Mouse (Mus musculus) myocyte (in vitro differentiated cells): ENCODE data around the gene Naxd. TPM values are rescaled to one million over a fixed set of nuclear protein-coding genes. Genes with fewer than 3 reads are reported as not detected.
A peak's percentile ranks its signal among the peaks of the same experiment; 100 is the strongest.

Source experiments
- H3K27me3 ChIP-seq: one replicate; pipeline ENCODE4 v1.6.1; 2011; ENCODE audit not compliant: control insufficient read depth, insufficient read depth, insufficient read length
- H3K36me3 ChIP-seq: one replicate; pipeline ENCODE4 v1.6.1; 2011; ENCODE audit not compliant: control insufficient read depth, insufficient read depth
- H3K4me2 ChIP-seq: one replicate; pipeline ENCODE4 v1.6.1; 2011; ENCODE audit warnings: low read depth, control low read depth
- H3K4me3 ChIP-seq: one replicate; pipeline ENCODE4 v1.5.1; 2011; ENCODE audit warnings: mild to moderate bottlenecking, control low read depth, moderate library complexity
- H3K79me2 ChIP-seq: one replicate; pipeline ENCODE4 v1.6.1; 2011; ENCODE audit not compliant: control insufficient read depth, insufficient read depth
- H3ac ChIP-seq: one replicate; pipeline ENCODE4 v1.6.1; 2011; ENCODE audit not compliant: control insufficient read depth, insufficient read length
- CEBPB ChIP-seq: IDR thresholded peaks from 2 replicates; pipeline ENCODE4 v1.6.1; 2011; ENCODE audit warnings: mild to moderate bottlenecking, moderate library complexity; ENCODE audit not compliant: poor library complexity, insufficient read depth, severe bottlenecking
- E2F4 ChIP-seq: IDR thresholded peaks from one replicate; pipeline ENCODE4 v1.6.1; 2011; ENCODE audit warnings: mild to moderate bottlenecking, control low read depth, moderate library complexity; ENCODE audit not compliant: insufficient read depth
- MAX ChIP-seq: IDR thresholded peaks from one replicate; pipeline ENCODE4 v1.6.1; 2011; ENCODE audit warnings: low read depth, mild to moderate bottlenecking, control low read depth
- MYOD1 ChIP-seq, 3 experiments: IDR thresholded peaks; one replicate each; pipeline ENCODE4 v1.6.1; 2011; ENCODE audit warnings: control low read depth in 2 of 3, low read depth in 2 of 3, mild to moderate bottlenecking in 2 of 3, moderate library complexity in 1 of 3; ENCODE audit not compliant: insufficient read length in 2 of 3, control insufficient read depth in 1 of 3
- MYOG ChIP-seq, 3 experiments: IDR thresholded peaks; one replicate each; pipeline ENCODE4 v1.6.1; 2011; ENCODE audit warnings: control low read depth in 2 of 3, low read depth in 2 of 3, mild to moderate bottlenecking in 2 of 3; ENCODE audit not compliant: insufficient read length in 2 of 3, control insufficient read depth in 1 of 3, insufficient read depth in 1 of 3
- POLR2A ChIP-seq: IDR thresholded peaks from one replicate; pipeline ENCODE4 v1.6.1; 2011; ENCODE audit warnings: low read depth, mild to moderate bottlenecking, control low read depth, moderate library complexity; ENCODE audit not compliant: insufficient read length
- POLR2AphosphoS2 ChIP-seq: IDR thresholded peaks from one replicate; pipeline ENCODE4 v1.6.1; 2011; ENCODE audit warnings: low read depth, control low read depth; ENCODE audit not compliant: insufficient read length
- REST ChIP-seq: IDR thresholded peaks from one replicate; pipeline ENCODE4 v1.6.1; 2011; ENCODE audit warnings: mild to moderate bottlenecking, control low read depth, moderate library complexity; ENCODE audit not compliant: insufficient read depth, insufficient read length
- SRF ChIP-seq: IDR thresholded peaks from one replicate; pipeline ENCODE4 v1.6.1; 2011; ENCODE audit warnings: low read depth; ENCODE audit not compliant: control insufficient read depth, insufficient read length
- TCF12 ChIP-seq: IDR thresholded peaks from one replicate; pipeline ENCODE4 v1.6.1; 2011; ENCODE audit warnings: mild to moderate bottlenecking, control low read depth; ENCODE audit not compliant: poor library complexity, insufficient read depth, severe bottlenecking
- TCF3 ChIP-seq: IDR thresholded peaks from one replicate; pipeline ENCODE4 v1.6.1; 2011; ENCODE audit warnings: low read depth, control low read depth; ENCODE audit not compliant: insufficient read length
- USF1 ChIP-seq: IDR thresholded peaks from one replicate; pipeline ENCODE4 v1.6.1; 2011; ENCODE audit warnings: low read depth, mild to moderate bottlenecking, control low read depth, moderate library complexity
- polyA plus RNA-seq: library from polyadenylated mRNA; unstranded; fragments of >200 nt; fragmentation: generic; extraction: Trizol; gene quantifications from one replicate; pipeline ENCODE4 v1.2.1, GENCODE M21; 2012; ENCODE audit warnings: missing spikeins

Naxd gene
- polyA plus RNA-seq, 1 experiment, result 89.2 TPM

DNA sequence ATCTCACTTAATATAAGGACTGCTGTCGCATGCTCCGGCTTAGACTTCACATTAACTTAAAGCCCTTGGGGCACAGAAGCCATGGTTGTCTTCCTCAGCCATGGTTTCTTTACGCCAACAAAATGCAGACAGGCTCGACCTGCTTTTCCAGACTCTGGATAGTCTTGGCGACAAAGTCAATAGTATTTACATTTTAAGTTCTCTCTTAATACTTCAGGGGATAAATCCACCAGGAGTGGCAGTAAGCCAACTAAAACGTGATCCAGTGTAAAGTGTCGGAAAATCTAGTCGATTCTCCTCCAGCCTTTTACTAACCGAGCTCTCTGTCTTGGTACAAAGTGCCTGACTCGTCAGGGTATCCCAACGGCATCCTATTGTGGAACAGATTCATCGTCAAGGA is 975 bp downstream of the Naxd start:
- Histone ChIP-seq H3ac (peak overlapping the region; percentile 62), H3K79me2 (peaks cover 39% of the 10 kb centered on the region), H3K4me3 (peak overlapping the region; percentile 77), H3K36me3 (peaks cover 7% of the 10 kb centered on the region), H3K27me3 (no peaks in the 10 kb centered on the region), H3K4me2 (peak overlapping the region; percentile 93)
- no peak for TF ChIP-seq MAX
- no peak for TF ChIP-seq CEBPB
- no peak for TF ChIP-seq TCF12
- TF ChIP-seq USF1, result no peak
- no peak for TF ChIP-seq TCF3
- TF ChIP-seq SRF, result no peak
- TF ChIP-seq POLR2A, result no peak

- Histone ChIP-seq H3K4me2 (peak overlapping the region; percentile 93), H3ac (no peak overlapping the region), H3K27me3 (no peaks in the 10 kb centered on the region), H3K79me2 (peaks cover 39% of the 10 kb centered on the region), H3K36me3 (peaks cover 7% of the 10 kb centered on the region), H3K4me3 (no peak overlapping the region)
- TF ChIP-seq REST (no peak), MYOD1 (IDR thresholded peaks at IDR 0.05; ENCODE audit: control insufficient read depth in 1 of 3, insufficient read length in 2 of 3, low read depth in 2 of 3) (no peak), TCF12 (no peak), MYOG (IDR thresholded peaks at IDR 0.05; ENCODE audit: control insufficient read depth in 1 of 3, insufficient read depth in 1 of 3, insufficient read length in 2 of 3, low read depth in 2 of 3) (no peak), POLR2A (no peak), CEBPB (no peak), POLR2AphosphoS2 (no peak), E2F4 (no peak)
Measured at GRCm38 (mm10) chr8:11498786-11499485, 1.6 kb downstream of the Naxd start.

- Histone ChIP-seq H3ac (no peak overlapping the region), H3K36me3 (peaks cover 20% of the 10 kb centered on the region), H3K4me3 (no peak overlapping the region), H3K27me3 (no peaks in the 10 kb centered on the region), H3K4me2 (no peak overlapping the region), H3K79me2 (peaks cover 27% of the 10 kb centered on the region)
- TF ChIP-seq MYOD1 (IDR thresholded peaks at IDR 0.05; ENCODE audit: control insufficient read depth in 1 of 3, insufficient read length in 2 of 3, low read depth in 2 of 3), result peak in 2 of 3 experiments; percentile 86 to 87
- no peak for TF ChIP-seq REST
- no peak for TF ChIP-seq MAX
- TF ChIP-seq POLR2A, result no peak
- no peak for TF ChIP-seq POLR2AphosphoS2
- peak; percentile 67 for TF ChIP-seq TCF3
- TF ChIP-seq TCF12, result peak; percentile 22
- peak; percentile 54 to 87 (median 73) for TF ChIP-seq MYOG (IDR thresholded peaks at IDR 0.05; ENCODE audit: control insufficient read depth in 1 of 3, insufficient read depth in 1 of 3, insufficient read length in 2 of 3, low read depth in 2 of 3)
- TF ChIP-seq CEBPB, result no peak
- no peak for TF ChIP-seq USF1
- no peak for TF ChIP-seq SRF
- no peak for TF ChIP-seq E2F4
Measured at GRCm38 (mm10) chr8:11503476-11504232, 6.3 kb downstream of the Naxd start.

GRCm38 (mm10) chr8:11506074-11506473 is 8.8 kb downstream of the Naxd start:
- H3K27me3 ChIP-seq, result no peaks in the 10 kb centered on the region
- H3K79me2 ChIP-seq, result peaks cover 7% of the 10 kb centered on the region
- no peak overlapping the region for H3K4me3 ChIP-seq
- H3ac ChIP-seq, result no peak overlapping the region
- no peak for TF ChIP-seq REST
- no peak for TF ChIP-seq TCF3
- TF ChIP-seq MYOG (IDR thresholded peaks at IDR 0.05; ENCODE audit: control insufficient read depth in 1 of 3, insufficient read depth in 1 of 3, insufficient read length in 2 of 3, low read depth in 2 of 3), result no peak
- TF ChIP-seq POLR2AphosphoS2, result no peak
- TF ChIP-seq USF1, result no peak
- TF ChIP-seq E2F4, result no peak
- no peak for TF ChIP-seq SRF
- TF ChIP-seq MYOD1 (IDR thresholded peaks at IDR 0.05; ENCODE audit: control insufficient read depth in 1 of 3, insufficient read length in 2 of 3, low read depth in 2 of 3), result no peak
- no peak for TF ChIP-seq MAX
- no peak for TF ChIP-seq TCF12
- TF ChIP-seq POLR2A, result no peak
- no peak for TF ChIP-seq CEBPB
- no peak overlapping the region for H3K4me2 ChIP-seq
- peaks cover 36% of the 10 kb centered on the region for H3K36me3 ChIP-seq
